Mouse (Mus musculus): ENCODE measurements at regions not wholly inside any gene's neighbourhood (a gene's known extent, or its start where the extent isn't known, plus 50 kb on each side); places are given as distances from the start of the nearest gene placed in this dataset.

GRCm38 (mm10) chr14:71211359-71211978 lies 611.8 kb upstream of the Fam160b2 start:
- no peaks in the 10 kb centered on the region for H3K36me3 ChIP-seq (ENCODE audit: control insufficient read depth, insufficient read depth, low read length)
- no peak overlapping the region for H3K4me3 ChIP-seq (ENCODE audit: low read depth, low read length)
- WGBS = 92% methylated on average over 3 of the region's 3 CpGs
- H3K9ac ChIP-seq (ENCODE audit: low read length) = no peak overlapping the region
- no peaks in the 10 kb centered on the region for H3K4me1 ChIP-seq (ENCODE audit: control insufficient read depth, insufficient read depth, low read length)
- ATAC-seq (ENCODE audit: low FRiP score) = no peak
- no peaks in the 10 kb centered on the region for H3K27me3 ChIP-seq (ENCODE audit: control insufficient read depth, insufficient read depth, low read length)
- no peak overlapping the region for H3K4me2 ChIP-seq
- no peak overlapping the region for H3K27ac ChIP-seq (ENCODE audit: low read depth, low read length)
- no peak for DNase-seq (ENCODE audit: low spot score, missing footprints)
- H3K9me3 ChIP-seq (ENCODE audit: control insufficient read depth, low read length) = no peaks in the 10 kb centered on the region

- no peaks in the 10 kb centered on the region for H3K4me1 ChIP-seq (ENCODE audit: control insufficient read depth, insufficient read depth, low read length)
- WGBS = 80% methylated on average over 6 of the region's 6 CpGs
These were observed 603.8 kb upstream of the Fam160b2 start for GRCm38 (mm10) chr14:71203459-71203858.

GRCm38 (mm10) chr14:71200917-71201316 lies 601.3 kb upstream of the Fam160b2 start:
- WGBS = 100% methylated on average over 1 of the region's 1 CpGs

More at GRCm38 (mm10) chr14:71203459-71203858, 603.8 kb upstream of the Fam160b2 start:
- Histone ChIP-seq H3K4me2 (no peak overlapping the region), H3K27ac (ENCODE audit: low read depth, low read length) (no peak overlapping the region), H3K4me3 (ENCODE audit: low read depth, low read length) (no peak overlapping the region), H3K9ac (ENCODE audit: low read length) (no peak overlapping the region), H3K36me3 (ENCODE audit: control insufficient read depth, insufficient read depth, low read length) (no peaks in the 10 kb centered on the region), H3K9me3 (ENCODE audit: control insufficient read depth, low read length) (no peaks in the 10 kb centered on the region), H3K27me3 (ENCODE audit: control insufficient read depth, insufficient read depth, low read length) (no peaks in the 10 kb centered on the region)
- ATAC-seq (ENCODE audit: low FRiP score) = no peak
- no peak for DNase-seq (ENCODE audit: low spot score, missing footprints)

GRCm38 (mm10) chr14:71199178-71199879 lies 599.7 kb upstream of the Fam160b2 start:
- no peaks in the 10 kb centered on the region for H3K36me3 ChIP-seq (ENCODE audit: control insufficient read depth, insufficient read depth, low read length)
- no peak overlapping the region for H3K27ac ChIP-seq (ENCODE audit: low read depth, low read length)
- no peaks in the 10 kb centered on the region for H3K4me1 ChIP-seq (ENCODE audit: control insufficient read depth, insufficient read depth, low read length)
- no peak overlapping the region for H3K9ac ChIP-seq (ENCODE audit: low read length)
- no peak for DNase-seq (ENCODE audit: low spot score, missing footprints)
- WGBS = 78% methylated on average over 9 of the region's 9 CpGs
- ATAC-seq (ENCODE audit: low FRiP score) = no peak
- no peaks in the 10 kb centered on the region for H3K9me3 ChIP-seq (ENCODE audit: control insufficient read depth, low read length)
- H3K27me3 ChIP-seq (ENCODE audit: control insufficient read depth, insufficient read depth, low read length) = no peaks in the 10 kb centered on the region
- H3K4me2 ChIP-seq = no peak overlapping the region
- no peak overlapping the region for H3K4me3 ChIP-seq (ENCODE audit: low read depth, low read length)

More at GRCm38 (mm10) chr14:71200917-71201316, 601.3 kb upstream of the Fam160b2 start:
- H3K4me1 ChIP-seq (ENCODE audit: control insufficient read depth, insufficient read depth, low read length) = no peaks in the 10 kb centered on the region
- H3K27ac ChIP-seq (ENCODE audit: low read depth, low read length) = no peak overlapping the region
- no peak overlapping the region for H3K4me3 ChIP-seq (ENCODE audit: low read depth, low read length)
- no peak for DNase-seq (ENCODE audit: low spot score, missing footprints)
- no peaks in the 10 kb centered on the region for H3K36me3 ChIP-seq (ENCODE audit: control insufficient read depth, insufficient read depth, low read length)
- no peaks in the 10 kb centered on the region for H3K9me3 ChIP-seq (ENCODE audit: control insufficient read depth, low read length)
- H3K4me2 ChIP-seq = no peak overlapping the region
- no peak for ATAC-seq (ENCODE audit: low FRiP score)
- H3K9ac ChIP-seq (ENCODE audit: low read length) = no peak overlapping the region
- no peaks in the 10 kb centered on the region for H3K27me3 ChIP-seq (ENCODE audit: control insufficient read depth, insufficient read depth, low read length)

GRCm38 (mm10) chr14:71194219-71194618 lies 594.6 kb upstream of the Fam160b2 start:
- H3K36me3 ChIP-seq (ENCODE audit: control insufficient read depth, insufficient read depth, low read length) = no peaks in the 10 kb centered on the region
- no peaks in the 10 kb centered on the region for H3K4me1 ChIP-seq (ENCODE audit: control insufficient read depth, insufficient read depth, low read length)
- WGBS = 93% methylated on average over 2 of the region's 2 CpGs
- H3K4me2 ChIP-seq = no peak overlapping the region
- no peaks in the 10 kb centered on the region for H3K9me3 ChIP-seq (ENCODE audit: control insufficient read depth, low read length)
- no peak overlapping the region for H3K9ac ChIP-seq (ENCODE audit: low read length)
- H3K4me3 ChIP-seq (ENCODE audit: low read depth, low read length) = no peak overlapping the region
- DNase-seq (ENCODE audit: low spot score, missing footprints) (no peak), ATAC-seq (ENCODE audit: low FRiP score) (no peak)
- H3K27ac ChIP-seq (ENCODE audit: low read depth, low read length) = no peak overlapping the region
- H3K27me3 ChIP-seq (ENCODE audit: control insufficient read depth, insufficient read depth, low read length) = no peaks in the 10 kb centered on the region

- DNase-seq (ENCODE audit: low spot score, missing footprints) (no peak), ATAC-seq (ENCODE audit: low FRiP score) (no peak)
- Histone ChIP-seq H3K27me3 (ENCODE audit: control insufficient read depth, insufficient read depth, low read length) (no peaks in the 10 kb centered on the region), H3K9ac (ENCODE audit: low read length) (no peak overlapping the region), H3K9me3 (ENCODE audit: control insufficient read depth, low read length) (no peaks in the 10 kb centered on the region), H3K4me2 (no peak overlapping the region), H3K36me3 (ENCODE audit: control insufficient read depth, insufficient read depth, low read length) (no peaks in the 10 kb centered on the region), H3K27ac (ENCODE audit: low read depth, low read length) (no peak overlapping the region), H3K4me1 (ENCODE audit: control insufficient read depth, insufficient read depth, low read length) (no peaks in the 10 kb centered on the region), H3K4me3 (ENCODE audit: low read depth, low read length) (no peak overlapping the region)
- 89% methylated on average over 5 of the region's 5 CpGs for WGBS
These were observed 592.9 kb upstream of the Fam160b2 start for GRCm38 (mm10) chr14:71192486-71192885.

GRCm38 (mm10) chr14:71189360-71189759 lies 589.7 kb upstream of the Fam160b2 start:
- Histone ChIP-seq H3K9me3 (ENCODE audit: control insufficient read depth, low read length) (no peaks in the 10 kb centered on the region), H3K9ac (ENCODE audit: low read length) (no peak overlapping the region), H3K4me2 (no peak overlapping the region), H3K36me3 (ENCODE audit: control insufficient read depth, insufficient read depth, low read length) (no peaks in the 10 kb centered on the region), H3K4me1 (ENCODE audit: control insufficient read depth, insufficient read depth, low read length) (no peaks in the 10 kb centered on the region), H3K4me3 (ENCODE audit: low read depth, low read length) (no peak overlapping the region), H3K27ac (ENCODE audit: low read depth, low read length) (no peak overlapping the region), H3K27me3 (ENCODE audit: control insufficient read depth, insufficient read depth, low read length) (no peaks in the 10 kb centered on the region)
- DNase-seq (ENCODE audit: low spot score, missing footprints) (no peak), ATAC-seq (ENCODE audit: low FRiP score) (no peak)
- WGBS = 71% methylated on average over 2 of the region's 2 CpGs

GRCm38 (mm10) chr14:71177341-71177740 lies 577.7 kb upstream of the Fam160b2 start:
- H3K4me2 ChIP-seq = no peak overlapping the region
- no peak overlapping the region for H3K9ac ChIP-seq (ENCODE audit: low read length)
- no peak overlapping the region for H3K4me3 ChIP-seq (ENCODE audit: low read depth, low read length)
- H3K9me3 ChIP-seq (ENCODE audit: control insufficient read depth, low read length) = no peaks in the 10 kb centered on the region
- ATAC-seq (ENCODE audit: low FRiP score) = no peak
- no peak overlapping the region for H3K27ac ChIP-seq (ENCODE audit: low read depth, low read length)
- no peak for DNase-seq (ENCODE audit: low spot score, missing footprints)
- no peaks in the 10 kb centered on the region for H3K27me3 ChIP-seq (ENCODE audit: control insufficient read depth, insufficient read depth, low read length)
- 86% methylated on average over 6 of the region's 6 CpGs for WGBS
- H3K4me1 ChIP-seq (ENCODE audit: control insufficient read depth, insufficient read depth, low read length) = no peaks in the 10 kb centered on the region
- H3K36me3 ChIP-seq (ENCODE audit: control insufficient read depth, insufficient read depth, low read length) = no peaks in the 10 kb centered on the region

- H3K4me2 ChIP-seq = no peak overlapping the region
- no peaks in the 10 kb centered on the region for H3K27me3 ChIP-seq (ENCODE audit: control insufficient read depth, insufficient read depth, low read length)
- ATAC-seq (ENCODE audit: low FRiP score) (no peak), DNase-seq (ENCODE audit: low spot score, missing footprints) (no peak)
- no peaks in the 10 kb centered on the region for H3K4me1 ChIP-seq (ENCODE audit: control insufficient read depth, insufficient read depth, low read length)
- no peak overlapping the region for H3K27ac ChIP-seq (ENCODE audit: low read depth, low read length)
- no peak overlapping the region for H3K4me3 ChIP-seq (ENCODE audit: low read depth, low read length)
- 77% methylated on average over 2 of the region's 2 CpGs for whole genome bisulfite sequencing
- no peak overlapping the region for H3K9ac ChIP-seq (ENCODE audit: low read length)
- H3K36me3 ChIP-seq (ENCODE audit: control insufficient read depth, insufficient read depth, low read length) = no peaks in the 10 kb centered on the region
- no peaks in the 10 kb centered on the region for H3K9me3 ChIP-seq (ENCODE audit: control insufficient read depth, low read length)
These were observed 574.5 kb upstream of the Fam160b2 start for GRCm38 (mm10) chr14:71174175-71174574.
